Mouse (Mus musculus): Measurements from ENCODE around the gene Maml3. TPM values are rescaled to one million over a fixed set of nuclear protein-coding genes. Genes with fewer than 3 reads are reported as not detected.
A peak's percentile ranks its signal among the peaks of the same experiment; 100 is the strongest.

Maml3 gene
- polyA plus RNA-seq, 1 experiment, result 12.7 TPM

DNA sequence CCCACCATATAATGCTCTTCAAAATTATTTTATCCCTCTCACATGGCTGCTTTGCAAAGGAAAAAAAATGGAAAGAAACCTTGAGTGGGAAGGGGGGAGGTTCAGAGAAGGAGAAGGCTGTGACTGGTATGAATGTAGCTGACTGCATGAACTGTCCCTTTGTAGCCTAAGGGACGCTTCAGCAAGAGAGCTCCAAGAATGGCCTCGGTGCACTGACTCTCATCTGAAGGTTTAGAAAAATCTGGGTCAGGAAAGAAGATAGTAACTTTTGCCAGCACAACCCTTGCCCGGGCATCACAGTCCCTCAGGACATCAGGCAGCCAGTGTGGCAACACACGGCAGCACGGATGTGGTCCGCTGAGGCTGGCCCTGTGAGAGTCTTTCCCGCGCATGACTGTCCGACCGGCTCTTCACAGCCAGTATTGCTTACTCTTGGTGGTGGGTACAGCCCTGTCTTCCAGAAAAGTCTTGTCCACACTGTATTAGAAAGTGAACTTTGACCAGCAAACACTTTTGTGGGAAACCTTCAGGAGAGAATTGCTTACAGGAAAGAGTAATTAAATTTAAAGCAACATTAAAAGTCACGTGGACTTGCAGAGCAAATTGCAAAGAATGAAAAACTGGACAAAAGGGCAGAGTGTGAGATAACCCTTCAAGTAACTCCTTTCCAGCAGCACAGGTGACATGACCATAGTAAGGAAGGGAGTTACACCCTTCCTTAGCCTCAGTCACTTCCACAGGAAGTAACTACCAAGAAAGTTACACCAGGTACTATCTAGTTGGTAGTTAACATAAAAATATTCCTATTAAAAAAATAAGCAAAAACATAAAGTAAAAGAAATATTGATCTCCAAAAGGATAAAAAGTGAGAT, 42.3 kb downstream of the Maml3 start:
- DNase-seq (ENCODE audit: low read depth), result no peak
- TF ChIP-seq CTCF (IDR thresholded peaks at IDR 0.05; ENCODE audit: borderline replicate concordance, extremely low read depth, insufficient read depth, insufficient read length), result no peak
- TF ChIP-seq POLR2A (IDR thresholded peaks at IDR 0.05; ENCODE audit: borderline replicate concordance, extremely low read depth, insufficient read depth, insufficient read length, poor library complexity, severe bottlenecking), result no peak

DNA sequence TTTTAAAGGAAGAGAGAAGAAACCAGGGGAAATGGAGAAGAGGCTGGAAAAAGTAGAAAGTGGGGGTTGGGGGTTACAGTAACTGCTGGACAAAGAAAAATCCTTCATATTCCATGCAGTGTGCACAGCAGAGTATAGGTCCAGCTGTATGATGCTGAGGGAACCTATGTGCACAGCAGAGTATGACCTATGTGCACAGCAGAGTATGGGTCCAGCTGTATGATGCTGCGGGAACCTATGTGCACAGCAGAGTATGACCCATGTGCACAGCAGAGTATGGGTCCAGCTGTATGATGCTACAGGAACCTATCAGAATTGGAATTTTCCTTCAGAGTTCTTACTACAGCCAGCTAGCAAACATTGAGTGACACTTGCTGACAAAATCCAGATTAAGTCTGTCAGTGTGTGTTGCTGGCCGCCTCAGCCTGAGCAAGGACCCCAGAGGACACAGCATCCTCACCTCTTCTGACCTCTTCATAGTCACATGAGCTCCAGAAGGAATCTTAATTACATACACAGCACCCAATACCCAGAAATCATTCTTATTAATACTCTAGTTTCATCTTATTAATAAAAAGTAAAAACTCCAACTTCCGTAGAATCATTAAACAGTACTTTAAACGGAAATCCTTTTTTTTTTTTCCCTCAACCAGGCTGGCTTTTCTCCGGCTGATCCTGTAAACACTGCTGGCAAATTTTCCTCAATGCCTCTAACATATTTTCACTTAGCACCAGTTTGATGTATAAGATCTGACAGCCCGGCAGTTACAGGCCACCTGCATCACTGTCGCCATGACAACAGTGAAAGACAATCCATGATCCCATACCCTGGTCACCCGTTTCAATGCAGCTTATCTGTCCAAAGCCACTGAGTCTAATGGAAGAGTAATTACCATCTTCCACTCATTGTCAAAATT, 43.1 kb downstream of the Maml3 start:
- DNase-seq (ENCODE audit: low read depth), result peak; percentile 88
- no peak for TF ChIP-seq POLR2A (IDR thresholded peaks at IDR 0.05; ENCODE audit: borderline replicate concordance, extremely low read depth, insufficient read depth, insufficient read length, poor library complexity, severe bottlenecking)
- no peak for TF ChIP-seq CTCF (IDR thresholded peaks at IDR 0.05; ENCODE audit: borderline replicate concordance, extremely low read depth, insufficient read depth, insufficient read length)

DNA sequence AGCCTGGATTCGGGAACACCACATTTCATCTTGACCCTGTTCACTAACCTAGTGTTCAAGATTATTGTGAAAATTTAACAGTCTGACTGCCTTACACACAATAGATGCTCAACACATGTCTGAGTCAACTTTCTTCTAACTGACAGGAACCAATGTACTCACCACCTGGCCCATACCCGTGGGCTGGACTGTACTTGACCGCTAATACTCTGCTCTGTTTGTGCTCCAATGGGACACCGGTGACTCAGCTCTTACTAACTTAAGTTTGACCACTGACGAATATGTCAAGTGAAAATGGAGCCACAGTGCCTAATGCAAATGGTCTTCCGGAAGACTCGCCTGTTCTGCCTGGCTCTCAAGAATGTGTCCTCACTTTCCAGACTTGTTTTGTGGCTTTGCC, 44.0 kb downstream of the Maml3 start:
- DNase-seq (ENCODE audit: low read depth), result no peak
- TF ChIP-seq POLR2A (IDR thresholded peaks at IDR 0.05; ENCODE audit: borderline replicate concordance, extremely low read depth, insufficient read depth, insufficient read length, poor library complexity, severe bottlenecking), result no peak
- TF ChIP-seq CTCF (IDR thresholded peaks at IDR 0.05; ENCODE audit: borderline replicate concordance, extremely low read depth, insufficient read depth, insufficient read length), result no peak

DNA sequence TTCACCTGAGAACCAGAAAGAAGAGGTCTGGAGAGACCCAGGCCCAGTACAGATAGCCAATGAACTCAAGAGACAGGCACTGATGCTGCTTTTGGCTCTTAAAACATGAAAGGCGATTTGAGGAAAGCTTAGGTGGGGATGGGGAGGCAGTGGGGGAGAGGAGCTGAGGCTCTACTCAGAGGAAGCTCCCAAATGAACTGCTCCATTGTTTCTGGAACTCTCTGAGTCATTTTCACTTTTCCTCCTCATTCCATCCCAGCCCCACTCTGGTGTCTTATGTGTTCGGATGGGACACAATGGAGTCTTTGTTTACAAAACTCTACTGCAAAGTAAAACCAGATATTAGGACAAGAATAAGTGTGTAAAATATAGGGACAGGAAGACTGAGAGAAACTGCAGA, 53.1 kb downstream of the Maml3 start:
- TF ChIP-seq CTCF (IDR thresholded peaks at IDR 0.05; ENCODE audit: borderline replicate concordance, extremely low read depth, insufficient read depth, insufficient read length) (no peak), POLR2A (IDR thresholded peaks at IDR 0.05; ENCODE audit: borderline replicate concordance, extremely low read depth, insufficient read depth, insufficient read length, poor library complexity, severe bottlenecking) (no peak)
- DNase-seq (ENCODE audit: low read depth), result no peak

DNA sequence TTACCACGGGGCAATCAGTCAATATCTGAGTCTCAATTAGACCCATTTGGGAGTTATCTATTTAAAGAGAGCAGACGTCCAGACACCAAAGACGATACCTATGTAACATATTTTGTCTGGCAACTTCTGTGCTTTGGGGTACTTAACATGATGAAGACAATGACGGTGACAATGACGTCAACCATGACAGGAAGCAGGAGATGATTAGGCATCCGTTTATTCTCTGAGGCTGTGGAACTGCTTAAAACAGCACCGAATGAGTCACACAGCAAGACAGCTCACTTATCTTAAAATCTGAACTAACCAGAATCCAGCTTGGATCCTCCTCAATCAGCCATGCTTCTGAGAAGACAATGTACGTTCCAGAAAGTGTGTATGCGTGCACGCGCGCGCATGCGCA, 56.8 kb downstream of the Maml3 start:
- TF ChIP-seq CTCF (IDR thresholded peaks at IDR 0.05; ENCODE audit: borderline replicate concordance, extremely low read depth, insufficient read depth, insufficient read length) (no peak), POLR2A (IDR thresholded peaks at IDR 0.05; ENCODE audit: borderline replicate concordance, extremely low read depth, insufficient read depth, insufficient read length, poor library complexity, severe bottlenecking) (no peak)
- DNase-seq (ENCODE audit: low read depth), result no peak

DNA sequence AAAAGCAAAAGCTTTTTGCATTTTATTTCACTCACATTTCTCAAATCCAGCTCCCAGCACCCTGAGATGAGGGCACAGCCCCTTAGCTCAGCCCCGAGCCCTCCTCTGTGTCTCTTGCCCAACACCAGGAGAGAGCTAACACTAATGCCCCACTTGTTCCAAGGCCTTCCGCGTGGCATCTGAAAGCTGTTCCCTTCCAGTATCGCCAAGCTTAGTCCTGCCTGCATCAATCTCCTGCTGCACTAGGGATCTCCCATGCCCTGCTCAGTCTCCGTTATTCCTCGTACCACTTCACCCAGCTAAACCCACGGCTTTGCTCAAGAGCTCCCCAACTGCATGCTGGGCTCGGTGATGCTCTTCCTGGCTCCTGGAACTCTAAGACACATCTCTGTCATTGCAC, 57.3 kb downstream of the Maml3 start:
- TF ChIP-seq POLR2A (IDR thresholded peaks at IDR 0.05; ENCODE audit: borderline replicate concordance, extremely low read depth, insufficient read depth, insufficient read length, poor library complexity, severe bottlenecking) (no peak), CTCF (IDR thresholded peaks at IDR 0.05; ENCODE audit: borderline replicate concordance, extremely low read depth, insufficient read depth, insufficient read length) (no peak)
- peak; percentile 47 for DNase-seq (ENCODE audit: low read depth)

DNA sequence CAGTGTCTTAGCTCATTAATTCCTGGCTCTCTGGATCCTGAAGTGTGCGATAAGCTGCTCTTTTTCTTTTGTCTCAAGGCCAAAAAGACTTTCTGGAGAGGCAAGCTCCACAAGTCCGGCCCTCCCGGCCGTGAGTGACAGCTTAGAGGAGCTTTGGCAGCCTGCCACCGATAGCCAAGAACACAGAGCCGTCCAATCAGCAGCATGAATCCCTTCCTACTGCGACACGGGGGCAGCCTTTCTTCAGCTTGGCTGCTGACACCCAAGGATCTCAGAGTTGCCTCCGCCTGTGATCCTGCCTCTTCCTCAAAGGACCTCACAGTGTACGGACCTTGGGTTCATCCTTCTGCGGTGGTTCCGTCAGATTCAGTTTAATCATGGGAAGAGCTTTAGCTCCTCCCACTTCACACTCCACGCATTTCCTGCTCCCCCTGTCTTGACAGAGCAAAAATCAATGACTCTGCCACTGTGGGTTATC, 57.9 kb downstream of the Maml3 start:
- DNase-seq (ENCODE audit: low read depth), result peak; percentile 98
- TF ChIP-seq CTCF (IDR thresholded peaks at IDR 0.05; ENCODE audit: borderline replicate concordance, extremely low read depth, insufficient read depth, insufficient read length), result no peak
- no peak for TF ChIP-seq POLR2A (IDR thresholded peaks at IDR 0.05; ENCODE audit: borderline replicate concordance, extremely low read depth, insufficient read depth, insufficient read length, poor library complexity, severe bottlenecking)

DNA sequence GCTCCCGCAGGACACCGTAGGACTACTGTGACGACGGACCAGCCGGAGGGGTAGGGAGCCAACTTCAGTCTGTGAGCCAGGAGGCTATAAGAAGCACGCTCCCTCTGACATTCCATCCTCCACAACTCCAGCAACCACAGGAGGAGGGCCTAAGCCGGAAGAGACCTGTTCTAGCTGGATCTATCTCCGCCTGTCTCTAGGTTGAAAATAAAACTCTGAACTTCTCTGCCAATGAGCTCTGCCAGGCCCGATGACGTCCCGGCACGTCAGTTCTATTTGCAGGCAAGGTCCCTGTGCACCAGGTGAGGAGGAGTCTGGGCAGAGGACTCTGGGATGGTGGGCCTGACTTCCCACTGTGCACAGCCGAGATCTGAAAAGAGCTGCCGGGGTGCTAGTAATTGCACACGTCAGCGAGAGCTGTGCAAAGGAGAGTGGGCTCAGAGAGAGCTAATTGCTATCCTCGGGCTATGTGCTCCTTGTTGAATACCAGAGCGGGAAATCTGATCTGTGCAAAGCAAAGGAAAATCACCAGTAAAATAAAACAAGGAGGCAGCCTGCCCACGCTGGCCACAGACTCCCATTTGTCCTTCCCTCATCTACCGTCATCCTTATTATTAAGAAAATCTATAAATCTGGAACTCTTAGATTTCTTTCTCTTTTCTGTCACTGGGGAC, 58.7 kb downstream of the Maml3 start:
- TF ChIP-seq CTCF (IDR thresholded peaks at IDR 0.05; ENCODE audit: borderline replicate concordance, extremely low read depth, insufficient read depth, insufficient read length) (no peak), POLR2A (IDR thresholded peaks at IDR 0.05; ENCODE audit: borderline replicate concordance, extremely low read depth, insufficient read depth, insufficient read length, poor library complexity, severe bottlenecking) (peak; percentile 13; the same call in 1 of the 2 replicates)
- DNase-seq (ENCODE audit: low read depth), result peak; percentile 95

DNA sequence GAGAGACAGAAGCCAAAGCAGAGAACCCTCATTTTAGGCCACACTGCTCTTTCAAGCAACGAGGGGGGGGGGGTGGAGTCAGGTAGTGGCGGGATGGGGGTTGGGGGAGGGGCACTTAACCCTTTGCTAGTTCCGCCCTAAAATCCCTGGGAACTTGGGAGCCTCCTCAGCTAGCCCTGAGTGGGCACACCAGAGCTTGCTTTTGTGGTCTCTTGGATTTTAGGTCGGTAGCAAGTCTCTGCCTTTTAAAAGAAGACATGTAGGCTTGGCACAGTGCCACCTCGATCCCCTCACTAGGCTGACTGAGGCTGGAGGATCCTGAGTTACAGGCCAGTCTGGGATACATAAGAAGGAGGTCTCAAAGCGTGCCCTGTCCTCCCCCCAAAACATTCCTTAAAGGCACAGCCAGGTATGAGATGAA, 59.6 kb downstream of the Maml3 start:
- TF ChIP-seq POLR2A (IDR thresholded peaks at IDR 0.05; ENCODE audit: borderline replicate concordance, extremely low read depth, insufficient read depth, insufficient read length, poor library complexity, severe bottlenecking), result no peak
- no peak for TF ChIP-seq CTCF (IDR thresholded peaks at IDR 0.05; ENCODE audit: borderline replicate concordance, extremely low read depth, insufficient read depth, insufficient read length)
- DNase-seq (ENCODE audit: low read depth), result peak; percentile 56

DNA sequence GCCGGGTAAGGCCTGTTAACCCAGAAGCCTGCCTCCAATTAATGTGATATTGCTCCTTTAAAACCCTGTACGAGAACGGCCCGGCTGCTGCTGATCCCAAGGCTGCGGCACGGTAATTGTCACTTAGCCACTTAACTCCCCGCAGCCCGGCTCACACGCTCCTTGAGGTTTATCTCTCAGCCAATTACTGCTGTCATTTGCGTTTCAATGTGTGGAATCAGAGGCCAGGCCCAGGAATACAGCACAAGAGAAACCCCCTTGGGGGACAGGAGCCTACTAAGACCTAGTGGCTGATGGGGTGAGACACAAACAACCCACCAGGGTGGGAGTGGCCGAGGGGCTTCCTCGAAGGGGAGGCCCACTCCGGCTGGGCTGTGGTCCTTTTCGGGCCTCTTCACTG, 60.2 kb downstream of the Maml3 start:
- peak; percentile 95 for DNase-seq (ENCODE audit: low read depth)
- no peak for TF ChIP-seq CTCF (IDR thresholded peaks at IDR 0.05; ENCODE audit: borderline replicate concordance, extremely low read depth, insufficient read depth, insufficient read length)
- TF ChIP-seq POLR2A (IDR thresholded peaks at IDR 0.05; ENCODE audit: borderline replicate concordance, extremely low read depth, insufficient read depth, insufficient read length, poor library complexity, severe bottlenecking), result no peak

DNA sequence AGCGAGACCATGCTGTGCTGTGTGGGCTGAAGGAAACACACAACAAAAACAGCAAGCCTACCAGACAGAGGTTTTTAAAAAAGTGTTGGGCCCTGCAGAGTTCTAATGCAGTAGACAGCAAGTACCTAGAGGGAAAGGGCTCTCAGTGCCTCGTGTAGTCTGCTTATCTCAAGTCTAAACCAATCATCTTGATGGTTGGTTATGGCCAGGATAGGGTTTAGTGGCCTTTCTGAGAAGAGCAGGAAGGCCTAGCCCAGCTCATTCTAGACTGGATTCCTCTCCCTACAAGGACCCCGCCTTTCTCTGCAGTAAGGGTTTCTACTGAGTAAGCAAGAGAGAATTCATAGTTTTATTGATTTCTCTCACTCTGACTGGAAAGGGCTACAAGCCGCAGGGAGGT, 61.0 kb downstream of the Maml3 start:
- DNase-seq (ENCODE audit: low read depth), result peak; percentile 25
- TF ChIP-seq CTCF (IDR thresholded peaks at IDR 0.05; ENCODE audit: borderline replicate concordance, extremely low read depth, insufficient read depth, insufficient read length) (no peak), POLR2A (IDR thresholded peaks at IDR 0.05; ENCODE audit: borderline replicate concordance, extremely low read depth, insufficient read depth, insufficient read length, poor library complexity, severe bottlenecking) (no peak)

Measured in brain, embryonic 14.5 days (tissue).